Mouse (Mus musculus) C2C12 (cell line): ENCODE measurements around the gene Tcerg1l. TPM values are rescaled to one million over a fixed set of nuclear protein-coding genes. Genes with fewer than 3 reads are reported as not detected.

Experiments used
- H3K27me3 ChIP-seq: one replicate; pipeline ENCODE4 v1.6.1; 2011; ENCODE audit not compliant: control insufficient read depth, insufficient read depth, insufficient read length
- H3K36me3 ChIP-seq: one replicate; pipeline ENCODE4 v1.6.1; 2011; ENCODE audit not compliant: control insufficient read depth, insufficient read depth
- H3K4me3 ChIP-seq: one replicate; pipeline ENCODE4 v1.5.1; 2011; ENCODE audit warnings: mild to moderate bottlenecking, control low read depth; ENCODE audit not compliant: poor library complexity, insufficient read depth, severe bottlenecking
- H3K79me2 ChIP-seq: one replicate; pipeline ENCODE4 v1.6.1; 2011; ENCODE audit not compliant: control insufficient read depth, insufficient read depth
- H3K79me3 ChIP-seq: one replicate; pipeline ENCODE4 v1.6.1; 2011; ENCODE audit warnings: low read depth, control low read depth
- H3ac ChIP-seq: one replicate; pipeline ENCODE3; 2011; ENCODE audit warnings: low read depth; ENCODE audit not compliant: control insufficient read depth, insufficient read length
- CEBPB ChIP-seq: IDR thresholded peaks from one replicate; pipeline ENCODE4 v1.6.1; 2011; ENCODE audit warnings: low read depth, mild to moderate bottlenecking, control low read depth, moderate library complexity
- CTCF ChIP-seq: IDR thresholded peaks from one replicate; pipeline ENCODE4 v1.5.1; 2011; ENCODE audit not compliant: control insufficient read depth, insufficient read depth, insufficient read length
- FOSL1 ChIP-seq: IDR thresholded peaks from one replicate; pipeline ENCODE4 v1.8.0; 2011; ENCODE audit warnings: mild to moderate bottlenecking, low read length; ENCODE audit not compliant: poor library complexity, insufficient read depth, severe bottlenecking
- MAX ChIP-seq: IDR thresholded peaks from one replicate; pipeline ENCODE4 v1.6.1; 2011; ENCODE audit warnings: mild to moderate bottlenecking, control low read depth
- MYOD1 ChIP-seq: IDR thresholded peaks from one replicate; pipeline ENCODE4 v1.6.1; 2011; ENCODE audit warnings: low read depth; ENCODE audit not compliant: control insufficient read depth, insufficient read length
- MYOG ChIP-seq: IDR thresholded peaks from one replicate; pipeline ENCODE4 v1.6.1; 2011; ENCODE audit not compliant: control insufficient read depth, insufficient read length; ENCODE audit errors: extremely low read depth
- USF1 ChIP-seq: IDR thresholded peaks from one replicate; pipeline ENCODE4 v1.6.1; 2011; ENCODE audit warnings: low read depth, mild to moderate bottlenecking, control low read depth, moderate library complexity
- polyA plus RNA-seq: library from polyadenylated mRNA; unstranded; fragments of >200 nt; fragmentation: generic; extraction: Trizol; gene quantifications from one replicate; pipeline ENCODE4 v1.2.1, GENCODE M21; 2012; ENCODE audit warnings: missing spikeins

Tcerg1l gene
- polyA plus RNA-seq, 1 experiment, result not detected

DNA sequence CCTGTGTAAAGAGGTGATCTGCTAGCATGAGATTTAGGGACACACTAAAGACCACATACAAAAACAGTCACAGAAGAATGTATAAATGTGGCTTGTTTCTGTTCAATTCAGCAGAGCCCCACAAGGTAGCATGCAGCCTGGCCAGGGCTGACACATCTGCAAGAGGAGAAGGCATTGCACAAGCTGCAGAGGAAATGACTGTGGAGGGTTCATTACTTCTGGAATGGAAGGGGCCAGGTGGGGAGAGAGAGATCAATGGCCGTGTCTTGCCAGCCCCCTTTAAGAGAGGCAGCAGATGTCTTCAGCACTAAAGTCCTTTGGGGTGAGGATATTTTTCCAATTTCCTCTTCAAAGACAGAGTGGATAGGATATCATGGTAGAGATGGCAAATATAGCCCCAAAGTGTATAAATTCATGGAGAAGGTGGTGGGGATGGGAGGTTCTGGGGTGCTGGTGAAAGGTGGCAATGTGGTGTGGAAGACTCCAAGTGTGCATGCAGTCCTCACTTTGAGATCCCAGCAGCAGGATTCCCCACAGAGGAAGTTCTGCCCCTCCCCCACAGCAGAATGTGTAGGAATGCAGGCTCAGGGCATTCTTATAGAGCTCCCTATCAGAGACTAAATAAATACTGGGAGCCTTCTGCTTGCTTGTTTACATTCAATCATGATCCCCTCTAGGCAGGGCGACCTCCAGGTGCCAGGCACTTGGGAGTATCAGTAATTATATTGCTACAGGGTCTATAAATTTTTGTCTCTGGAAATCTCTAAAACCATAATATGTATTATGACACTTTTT lies 40.7 kb downstream of the Tcerg1l start:
- TF ChIP-seq CEBPB (no peak), FOSL1 (no peak)
- no peaks in the 10 kb centered on the region for H3K36me3 ChIP-seq
- H3K79me2 ChIP-seq, result no peaks in the 10 kb centered on the region
- H3K79me3 ChIP-seq, result no peaks in the 10 kb centered on the region
- no peak overlapping the region for H3ac ChIP-seq
- H3K4me3 ChIP-seq, result no peak overlapping the region
- no peaks in the 10 kb centered on the region for H3K27me3 ChIP-seq

DNA sequence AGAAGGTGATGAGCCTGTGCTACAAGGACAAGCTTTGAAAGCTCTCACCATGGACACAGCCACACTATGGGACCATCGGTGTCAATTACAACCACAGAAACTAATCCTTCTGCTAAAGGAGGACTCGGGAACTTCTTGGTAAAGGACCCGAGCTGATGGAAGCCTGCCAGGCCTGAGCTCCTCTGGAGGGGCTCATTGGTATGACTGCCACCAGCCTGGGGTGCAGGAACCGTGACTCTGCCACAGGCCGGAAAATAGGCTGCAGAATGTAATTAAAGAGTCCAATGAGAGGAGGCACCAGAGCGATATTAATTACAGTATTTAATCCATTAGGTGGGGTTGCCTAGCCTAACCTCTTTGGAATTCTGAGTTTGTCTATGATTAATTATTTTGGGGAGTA lies 52.1 kb downstream of the Tcerg1l start:
- no peaks in the 10 kb centered on the region for H3K79me2 ChIP-seq
- no peak overlapping the region for H3ac ChIP-seq
- H3K79me3 ChIP-seq, result no peaks in the 10 kb centered on the region
- H3K4me3 ChIP-seq, result no peak overlapping the region
- H3K27me3 ChIP-seq, result no peaks in the 10 kb centered on the region
- TF ChIP-seq MYOD1 (no peak), MYOG (no peak), CTCF (no peak), USF1 (no peak), CEBPB (no peak), MAX (no peak), FOSL1 (no peak)
- H3K36me3 ChIP-seq, result no peaks in the 10 kb centered on the region

DNA sequence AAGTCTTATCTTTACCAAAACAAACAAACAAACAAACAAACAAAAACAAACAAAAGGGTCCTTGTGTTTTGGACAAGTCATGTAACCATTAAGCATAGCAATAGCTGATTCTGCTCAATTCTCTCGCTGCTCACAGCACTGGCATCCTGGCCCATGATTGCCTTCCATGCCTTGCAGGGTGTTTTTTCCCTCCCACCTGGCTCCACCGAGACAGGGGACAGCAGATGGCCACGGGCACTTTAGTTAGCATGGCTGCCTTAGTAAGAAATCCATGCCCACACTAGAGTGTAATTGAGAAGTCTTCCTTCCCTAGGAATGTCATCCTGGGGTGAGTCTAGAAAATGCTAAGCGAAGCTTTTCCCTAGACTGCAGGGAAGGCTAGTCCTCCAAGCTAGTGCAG lies 59.1 kb downstream of the Tcerg1l start:
- Histone ChIP-seq H3K27me3 (no peaks in the 10 kb centered on the region), H3K79me2 (no peaks in the 10 kb centered on the region), H3K79me3 (no peaks in the 10 kb centered on the region), H3K4me3 (no peak overlapping the region), H3K36me3 (no peaks in the 10 kb centered on the region), H3ac (no peak overlapping the region)
- TF ChIP-seq CEBPB, result no peak
- no peak for TF ChIP-seq FOSL1
- no peak for TF ChIP-seq MYOD1
- no peak for TF ChIP-seq CTCF
- TF ChIP-seq MAX, result no peak
- TF ChIP-seq USF1, result no peak
- no peak for TF ChIP-seq MYOG

DNA sequence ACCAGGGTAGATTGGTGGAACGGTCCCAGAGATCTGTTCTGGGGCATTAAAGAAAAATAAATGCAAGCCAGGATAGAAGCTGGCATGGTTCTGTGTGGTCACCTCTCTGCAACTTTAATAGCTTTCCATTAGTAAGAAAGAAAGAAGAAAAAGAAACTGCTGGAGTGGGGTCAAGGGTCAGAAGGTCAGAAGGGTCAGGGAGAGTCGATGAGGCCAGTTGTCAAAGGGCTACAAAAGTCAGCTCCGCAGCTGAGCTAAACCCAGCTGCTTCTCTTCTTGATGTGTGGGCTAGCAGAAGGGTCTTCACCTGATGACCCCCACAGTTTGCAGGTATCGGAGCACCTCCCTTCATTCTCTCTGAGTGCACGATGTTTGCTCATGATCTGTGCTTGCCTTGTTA lies 59.6 kb downstream of the Tcerg1l start:
- Histone ChIP-seq H3K36me3 (no peaks in the 10 kb centered on the region), H3K79me3 (no peaks in the 10 kb centered on the region), H3ac (no peak overlapping the region), H3K4me3 (no peak overlapping the region), H3K27me3 (no peaks in the 10 kb centered on the region), H3K79me2 (no peaks in the 10 kb centered on the region)
- TF ChIP-seq MYOD1, result no peak
- TF ChIP-seq CEBPB, result no peak
- no peak for TF ChIP-seq MAX
- no peak for TF ChIP-seq FOSL1
- TF ChIP-seq CTCF, result no peak
- TF ChIP-seq MYOG, result no peak
- TF ChIP-seq USF1, result no peak

DNA sequence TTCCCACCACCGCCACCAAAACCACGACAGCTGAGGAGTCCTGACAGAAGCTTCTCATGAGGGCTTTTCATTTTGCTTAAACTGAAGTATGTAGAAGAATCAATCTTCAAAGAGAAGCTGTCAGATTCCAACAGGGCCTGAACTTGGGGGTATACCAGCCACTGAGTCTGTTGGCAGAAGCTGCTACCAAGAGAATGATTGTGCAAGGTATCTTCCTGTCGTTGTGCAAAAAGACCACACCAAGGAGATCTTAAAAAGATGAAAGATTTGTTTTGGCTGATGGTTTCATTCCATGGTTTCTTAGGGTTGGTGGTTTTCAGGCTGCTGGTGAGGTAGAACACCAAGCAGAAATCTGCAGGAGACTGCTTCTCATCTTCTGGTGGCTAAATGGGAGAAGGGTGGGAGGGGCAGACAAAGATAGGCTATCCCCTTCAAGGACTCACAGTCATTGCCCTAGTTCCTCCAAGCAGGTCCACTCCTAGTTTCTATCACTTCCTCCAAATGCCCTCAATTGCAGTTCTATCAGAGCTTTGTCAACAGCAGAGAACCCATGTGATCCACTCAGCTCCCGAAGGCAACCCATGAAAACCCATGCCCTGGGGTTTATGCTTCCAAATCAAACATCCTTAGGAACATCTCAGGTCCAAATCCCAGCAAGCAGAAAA lies 64.9 kb downstream of the Tcerg1l start:
- Histone ChIP-seq H3ac (no peak overlapping the region), H3K79me3 (no peaks in the 10 kb centered on the region), H3K4me3 (no peak overlapping the region), H3K79me2 (no peaks in the 10 kb centered on the region), H3K36me3 (no peaks in the 10 kb centered on the region), H3K27me3 (no peaks in the 10 kb centered on the region)
- TF ChIP-seq CTCF (no peak), CEBPB (no peak), MYOD1 (no peak), USF1 (no peak), FOSL1 (no peak), MAX (no peak), MYOG (no peak)

DNA sequence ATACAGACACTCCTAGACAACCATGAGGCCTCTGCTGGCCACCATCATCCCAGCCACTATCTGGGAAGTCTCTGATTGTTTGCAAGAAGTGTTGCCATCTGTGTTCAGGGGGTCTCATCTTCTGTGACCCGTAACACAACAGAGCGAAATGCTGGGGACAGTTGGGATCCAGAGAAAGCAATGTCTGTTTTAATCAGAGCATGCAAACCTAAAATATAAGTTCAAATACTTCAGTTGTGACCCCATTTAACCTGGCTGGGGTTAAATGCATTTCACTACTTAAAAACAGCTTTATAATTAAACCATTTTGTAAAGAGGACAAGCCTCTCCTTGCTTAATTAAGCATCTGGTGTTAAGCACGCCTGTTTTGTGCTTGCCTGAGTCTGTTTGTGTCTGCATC lies 66.3 kb downstream of the Tcerg1l start:
- Histone ChIP-seq H3K36me3 (no peaks in the 10 kb centered on the region), H3K27me3 (no peaks in the 10 kb centered on the region), H3ac (no peak overlapping the region), H3K79me3 (no peaks in the 10 kb centered on the region), H3K4me3 (no peak overlapping the region), H3K79me2 (no peaks in the 10 kb centered on the region)
- TF ChIP-seq FOSL1 (no peak), MYOD1 (no peak), CEBPB (no peak), CTCF (no peak), MAX (no peak)
